Mouse (Mus musculus) ovary, postnatal 14 days (tissue): ENCODE measurements around the gene Cenpt.
"Not testable (repeated sequence)": the region's sequence is repeated elsewhere in the genome, so short reads cannot be mapped to it uniquely, and the experiment has no call there.

Experiments
- DNase-seq: peaks from one replicate; pipeline ENCODE4 v3.0.0; 2022; ENCODE audit warnings: low spot score

Cenpt gene

GRCm38 (mm10) chr8:105854303-105854702, 1.2 kb upstream of the Cenpt start:
- DNase-seq = no peak

- no peak for DNase-seq
These were observed 840 bp downstream of the Cenpt start for GRCm38 (mm10) chr8:105852146-105852729.

GRCm38 (mm10) chr8:105851651-105852143, 1.4 kb downstream of the Cenpt start:
- peak; percentile 82 for DNase-seq

GRCm38 (mm10) chr8:105850611-105851010, 2.5 kb downstream of the Cenpt start:
- no peak for DNase-seq

GRCm38 (mm10) chr8:105850014-105850413, 3.1 kb downstream of the Cenpt start:
- DNase-seq = no peak

GRCm38 (mm10) chr8:105846678-105847077, 6.4 kb downstream of the Cenpt start:
- no peak for DNase-seq

GRCm38 (mm10) chr8:105839209-105839608, 13.9 kb downstream of the Cenpt start:
- DNase-seq = no peak

GRCm38 (mm10) chr8:105836991-105837390, 16.1 kb downstream of the Cenpt start:
- no peak for DNase-seq

GRCm38 (mm10) chr8:105835318-105835717, 17.8 kb downstream of the Cenpt start:
- DNase-seq = peak; percentile 62

- not testable (repeated sequence) for DNase-seq
These were observed 19.3 kb downstream of the Cenpt start for GRCm38 (mm10) chr8:105833740-105834139.

- peak; percentile 87 for DNase-seq
These were observed 25.9 kb downstream of the Cenpt start, which contains the start of the genes Ranbp10 and Tsnaxip1 for GRCm38 (mm10) chr8:105826861-105827848. Ranbp10 (minus strand) TSS chr8:105827350. Tsnaxip1 (plus strand) TSS chr8:105827731.

GRCm38 (mm10) chr8:105826379-105826778, 26.7 kb downstream of the Cenpt start:
- DNase-seq = no peak

GRCm38 (mm10) chr8:105825506-105825905, 27.6 kb downstream of the Cenpt start:
- DNase-seq = no peak

- no peak for DNase-seq
These were observed 32.2 kb downstream of the Cenpt start for GRCm38 (mm10) chr8:105820925-105821324.

- no peak for DNase-seq
These were observed 33.4 kb downstream of the Cenpt start for GRCm38 (mm10) chr8:105819659-105820058.

GRCm38 (mm10) chr8:105813241-105813640, 39.8 kb downstream of the Cenpt start:
- DNase-seq = no peak

- no peak for DNase-seq
These were observed 40.6 kb downstream of the Cenpt start for GRCm38 (mm10) chr8:105812511-105812910.

GRCm38 (mm10) chr8:105811543-105811942, 41.5 kb downstream of the Cenpt start:
- no peak for DNase-seq

GRCm38 (mm10) chr8:105811061-105811460, 42.0 kb downstream of the Cenpt start:
- no peak for DNase-seq

GRCm38 (mm10) chr8:105810245-105810786, 42.8 kb downstream of the Cenpt start:
- no peak for DNase-seq

- no peak for DNase-seq
These were observed 44.6 kb downstream of the Cenpt start for GRCm38 (mm10) chr8:105808480-105808879.

- no peak for DNase-seq
These were observed 45.3 kb downstream of the Cenpt start for GRCm38 (mm10) chr8:105807766-105808165.

GRCm38 (mm10) chr8:105805964-105806363, 47.1 kb downstream of the Cenpt start:
- no peak for DNase-seq
